In the genomic region with DNA sequence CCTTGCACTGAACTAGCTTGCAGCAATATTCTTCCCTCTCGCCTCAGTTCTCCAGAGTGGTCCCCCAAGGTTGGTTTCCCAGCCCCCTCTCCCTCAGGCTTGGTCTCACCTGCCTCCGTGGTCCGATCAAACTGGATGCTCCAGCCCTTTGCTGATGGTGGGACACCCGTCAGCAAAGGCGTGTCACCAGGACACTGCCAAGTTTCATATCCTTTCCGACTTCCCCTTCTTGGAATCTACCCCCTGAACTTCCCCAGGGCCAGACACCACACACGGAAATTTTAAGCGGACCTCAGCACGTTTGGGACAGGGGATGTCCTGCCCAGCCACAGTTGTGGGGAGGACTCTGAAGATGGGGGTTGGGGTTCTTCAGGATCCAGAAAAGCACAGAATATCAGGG, we compare ENCODE assay signal across 8 mouse cellular contexts. TPM values are rescaled to one million over a fixed set of nuclear protein-coding genes. Genes with fewer than 3 reads are reported as not detected.
A peak's percentile ranks its signal among the peaks of the same experiment; 100 is the strongest.
DNase-seq lines count a peak whose midpoint lies in the region; ATAC-seq lines count a peak whose summit lies in the region.

Gene C1qa (minus strand): TSS at position 167 of the 400 bp plus-strand sequence.

- no peak within 1 kb of the TSS for H3K27ac ChIP-seq in forebrain, embryonic 13.5 days
- H3K27ac ChIP-seq in forebrain, embryonic 11.5 days (ENCODE audit: low read depth, low read length) = no peak within 1 kb of the TSS
- no peak within 1 kb of the TSS for H3K27ac ChIP-seq in hindbrain, embryonic 16.5 days (ENCODE audit: low read depth, low read length)
- no peak within 1 kb of the TSS for H3K27ac ChIP-seq in liver, embryonic 16.5 days (ENCODE audit: low read length)

- H3K4me2 ChIP-seq in forebrain, embryonic 13.5 days = no peak within 1 kb of the TSS
- H3K4me2 ChIP-seq in forebrain, embryonic 11.5 days (ENCODE audit: low read depth, low read length, severe bottlenecking) = no peak within 1 kb of the TSS
- no peak within 1 kb of the TSS for H3K4me2 ChIP-seq in hindbrain, embryonic 16.5 days (ENCODE audit: low read length)
- H3K4me2 ChIP-seq in liver, embryonic 16.5 days (ENCODE audit: low read depth, low read length) = no peak within 1 kb of the TSS

- H3K4me3 ChIP-seq in forebrain, embryonic 13.5 days = no peak within 1 kb of the TSS
- H3K4me3 ChIP-seq in forebrain, embryonic 11.5 days (ENCODE audit: low read depth, low read length) = no peak within 1 kb of the TSS
- H3K4me3 ChIP-seq in hindbrain, embryonic 16.5 days (ENCODE audit: low read length) = no peak within 1 kb of the TSS
- H3K4me3 ChIP-seq in liver, embryonic 16.5 days (ENCODE audit: low read depth, low read length) = peak within 1 kb of the TSS; percentile 6; the same call in 1 of the 2 replicates

- no peak within 1 kb of the TSS for H3K9ac ChIP-seq in forebrain, embryonic 13.5 days
- no peak within 1 kb of the TSS for H3K9ac ChIP-seq in forebrain, embryonic 11.5 days (ENCODE audit: low read length)
- no peak within 1 kb of the TSS for H3K9ac ChIP-seq in hindbrain, embryonic 16.5 days (ENCODE audit: low read depth, low read length)
- no peak within 1 kb of the TSS for H3K9ac ChIP-seq in liver, embryonic 16.5 days (ENCODE audit: low read depth, low read length)

- no peaks in the 10 kb centered on the region for H3K9me3 ChIP-seq in forebrain, embryonic 13.5 days (replicated peaks)
- H3K9me3 ChIP-seq in forebrain, embryonic 11.5 days (ENCODE audit: control insufficient read depth, low read length) = no peaks in the 10 kb centered on the region
- no peaks in the 10 kb centered on the region for H3K9me3 ChIP-seq in hindbrain, embryonic 16.5 days (ENCODE audit: control insufficient read depth, low read length)
- H3K9me3 ChIP-seq in liver, embryonic 16.5 days (replicated peaks; ENCODE audit: control insufficient read depth, low read length) = no peaks in the 10 kb centered on the region

- ATAC-seq in forebrain, embryonic 13.5 days = no peak
- no peak for ATAC-seq in forebrain, embryonic 11.5 days (replicated peaks; ENCODE audit: low FRiP score)
- ATAC-seq in hindbrain, embryonic 16.5 days = no peak
- no peak for ATAC-seq in liver, embryonic 16.5 days (ENCODE audit: low read depth)

- H3K27me3 ChIP-seq in forebrain, embryonic 13.5 days = peaks cover 40% of the 10 kb centered on the region
- peaks cover 12% of the 10 kb centered on the region for H3K27me3 ChIP-seq in forebrain, embryonic 11.5 days (ENCODE audit: control insufficient read depth, insufficient read depth, low read length)
- H3K27me3 ChIP-seq in hindbrain, embryonic 16.5 days (replicated peaks; ENCODE audit: control insufficient read depth, insufficient read depth, low read length) = peaks cover 10% of the 10 kb centered on the region; the same call in 1 of the 2 replicates
- peaks cover 19% of the 10 kb centered on the region for H3K27me3 ChIP-seq in liver, embryonic 16.5 days (ENCODE audit: control insufficient read depth, insufficient read depth, low read depth, low read length)

- no peaks in the 10 kb centered on the region for H3K36me3 ChIP-seq in forebrain, embryonic 13.5 days (ENCODE audit: poor library complexity, severe bottlenecking)
- H3K36me3 ChIP-seq in forebrain, embryonic 11.5 days (ENCODE audit: control insufficient read depth, insufficient read depth, low read length) = no peaks in the 10 kb centered on the region
- no peaks in the 10 kb centered on the region for H3K36me3 ChIP-seq in hindbrain, embryonic 16.5 days (ENCODE audit: control insufficient read depth, insufficient read depth, low read length)
- H3K36me3 ChIP-seq in liver, embryonic 16.5 days (ENCODE audit: control insufficient read depth, insufficient read depth) = no peaks in the 10 kb centered on the region

- 81% methylated on average over 9 of the region's 9 CpGs for WGBS in forebrain, embryonic 13.5 days
- 79% methylated on average over 9 of the region's 9 CpGs for WGBS in forebrain, embryonic 11.5 days
- 83% methylated on average over 9 of the region's 9 CpGs for WGBS in hindbrain, embryonic 16.5 days
- 63% methylated on average over 9 of the region's 9 CpGs for WGBS in liver, embryonic 16.5 days (ENCODE audit: insufficient replicate concordance)

- H3K4me1 ChIP-seq in forebrain, embryonic 13.5 days = peaks cover 7% of the 10 kb centered on the region
- H3K4me1 ChIP-seq in forebrain, embryonic 11.5 days (replicated peaks; ENCODE audit: control insufficient read depth, insufficient read depth, low read length) = peaks cover 5% of the 10 kb centered on the region; the same call in 1 of the 2 replicates
- no peaks in the 10 kb centered on the region for H3K4me1 ChIP-seq in hindbrain, embryonic 16.5 days (ENCODE audit: control insufficient read depth, insufficient read depth, low read depth, low read length)
- H3K4me1 ChIP-seq in liver, embryonic 16.5 days (ENCODE audit: control insufficient read depth, low read depth, low read length) = no peaks in the 10 kb centered on the region

- no peak for DNase-seq in forebrain, embryonic 11.5 days (ENCODE audit: low spot score)
- no peak for DNase-seq in thymus, postnatal 0 days (ENCODE audit: low spot score)
- no peak for DNase-seq in thymus, postnatal 14 days
- no peak for DNase-seq in c-Kit-positive CD71-positive TER-119-positive erythroid progenitor cells, embryonic 14.5 days (ENCODE audit: low spot score)
- DNase-seq in frontal cortex, postnatal 25 days (ENCODE audit: low spot score in 2 of 2) = no peak

RNA-seq across cellular contexts. Expression of gene C1qa, which starts in this region (rescaled TPM):
- 10.6 and 12.0 TPM in 2 replicates for polyA plus RNA-seq in forebrain, embryonic 13.5 days (2015; fragmentation: Nextera tagmentation; extraction: Ambion mirVana)
- 8.2 and 11.3 TPM in 2 replicates for polyA plus RNA-seq in forebrain, embryonic 11.5 days (2014; fragmentation: Nextera tagmentation; extraction: Ambion mirVana)
- polyA plus RNA-seq in thymus, postnatal 0 days (2015; fragmentation: Nextera tagmentation; extraction: Ambion mirVana) = 98.7 and 110 TPM in 2 replicates
- 34.0 and 36.8 TPM in 2 replicates for polyA plus RNA-seq in hindbrain, embryonic 16.5 days (2015; fragmentation: Nextera tagmentation; extraction: Ambion mirVana)
- polyA plus RNA-seq in liver, embryonic 16.5 days (2015; fragmentation: Nextera tagmentation; extraction: Ambion mirVana) = 68.0 and 75.9 TPM in 2 replicates
